Comparison of ENCODE assay signal across 16 mouse cellular contexts in the genomic region with DNA sequence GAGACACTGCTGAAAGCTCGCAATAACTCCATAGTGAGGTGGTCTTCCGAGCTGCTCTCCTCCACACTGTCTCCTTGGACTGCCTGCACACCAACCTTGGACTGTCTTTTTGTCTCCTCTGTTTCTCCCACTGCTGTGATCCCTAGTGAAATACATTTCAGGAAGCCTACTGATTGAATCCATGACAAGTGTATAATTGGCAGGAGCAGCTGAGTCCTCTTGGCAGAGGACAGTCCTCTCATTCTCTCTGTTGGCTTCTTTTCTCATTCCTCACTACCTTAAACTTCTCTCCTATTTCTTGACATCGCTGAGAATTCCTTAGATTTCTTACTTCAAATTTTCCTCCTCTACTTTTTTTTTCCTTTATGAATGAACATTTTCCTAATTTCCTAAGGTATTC.
"Had no signal": no experiment of that assay in that cellular context is flagged by ENCODE, and none has a peak within 500 bp of the region (broad histone marks: within the 10 kb centered on the region; RNA-seq: fewer than 3 reads in every experiment).

No protein-coding gene starts in this region.

- H3K4me1 ChIP-seq: midbrain, embryonic 12.5 days had no signal

- H3K27ac ChIP-seq: liver, embryonic 14.5 days; midbrain, embryonic 10.5 days; midbrain, embryonic 12.5 days; neural tube, embryonic 12.5 days; stomach, embryonic 15.5 days; stomach, postnatal 0 days had no signal

- DNase-seq: lung, adult 18-20 months; lung, embryonic 14.5 days; lung, postnatal 10 days; lung, postnatal 4 days; midbrain, embryonic 14.5 days; right cerebral cortex, postnatal 14 days; thymus, adult 2 months; thymus, postnatal 25 days; thymus, postnatal 4 days had no signal

- H3K27me3 ChIP-seq: stomach, embryonic 15.5 days had no signal

- ATAC-seq: midbrain, embryonic 16.5 days had no signal

- H3K36me3 ChIP-seq: midbrain, embryonic 10.5 days; midbrain, embryonic 12.5 days; neural tube, embryonic 12.5 days; stomach, embryonic 15.5 days had no signal

- H3K4me3 ChIP-seq: midbrain, embryonic 10.5 days; midbrain, embryonic 12.5 days; neural tube, embryonic 12.5 days; stomach, embryonic 15.5 days had no signal

- H3K9me3 ChIP-seq: midbrain, embryonic 10.5 days; midbrain, embryonic 12.5 days; neural tube, embryonic 12.5 days; stomach, embryonic 15.5 days had no signal
